Mouse (Mus musculus): ENCODE data around the gene Ubtd2.

Gene Ubtd2

GRCm38 (mm10) chr11:32521246-32521645 lies 66.1 kb downstream of the Ubtd2 start:
- DNase-seq = no peak

GRCm38 (mm10) chr11:32524122-32524920 lies 69.2 kb downstream of the Ubtd2 start:
- DNase-seq = no peak

- no peak for DNase-seq
Observed at GRCm38 (mm10) chr11:32527006-32527405, 71.8 kb downstream of the Ubtd2 start.

- no peak for DNase-seq
Observed at GRCm38 (mm10) chr11:32530151-32530550, 75.0 kb downstream of the Ubtd2 start.

GRCm38 (mm10) chr11:32531871-32532764 lies 76.9 kb downstream of the Ubtd2 start, which contains the start of gene Efcab9:
TSS of gene Efcab9 (minus strand) at chr11:32532081.
- DNase-seq = no peak

- DNase-seq = peak; percentile 95
Observed at GRCm38 (mm10) chr11:32532765-32533481, 77.8 kb downstream of the Ubtd2 start, which contains the start of gene Stk10. TSS of gene Stk10 (plus strand) at chr11:32533305.

GRCm38 (mm10) chr11:32533482-32534261 lies 78.5 kb downstream of the Ubtd2 start:
- peak; percentile 53 for DNase-seq

- DNase-seq = no peak
Observed at GRCm38 (mm10) chr11:32534453-32535075, 79.4 kb downstream of the Ubtd2 start.

- DNase-seq = no peak
Observed at GRCm38 (mm10) chr11:32535646-32536045, 80.5 kb downstream of the Ubtd2 start.

- no peak for DNase-seq
Observed at GRCm38 (mm10) chr11:32536954-32537353, 81.8 kb downstream of the Ubtd2 start.

- DNase-seq = peak; percentile 65
Observed at GRCm38 (mm10) chr11:32538435-32538834, 83.3 kb downstream of the Ubtd2 start.

- no peak for DNase-seq
Observed at GRCm38 (mm10) chr11:32538846-32539245, 83.7 kb downstream of the Ubtd2 start.

- DNase-seq = no peak
Observed at GRCm38 (mm10) chr11:32539717-32540116, 84.5 kb downstream of the Ubtd2 start.

GRCm38 (mm10) chr11:32540463-32540862 lies 85.3 kb downstream of the Ubtd2 start:
- no peak for DNase-seq

GRCm38 (mm10) chr11:32542181-32542580 lies 87.0 kb downstream of the Ubtd2 start:
- no peak for DNase-seq

GRCm38 (mm10) chr11:32542687-32543411 lies 87.7 kb downstream of the Ubtd2 start:
- no peak for DNase-seq

GRCm38 (mm10) chr11:32544041-32544440 lies 88.9 kb downstream of the Ubtd2 start:
- DNase-seq = peak; percentile 54

- DNase-seq = no peak
Observed at GRCm38 (mm10) chr11:32544497-32544896, 89.3 kb downstream of the Ubtd2 start.

- DNase-seq = no peak
Observed at GRCm38 (mm10) chr11:32545605-32546004, 90.4 kb downstream of the Ubtd2 start.

- DNase-seq = peak; percentile 38
Observed at GRCm38 (mm10) chr11:32546483-32546882, 91.3 kb downstream of the Ubtd2 start.

Data from kidney, postnatal 14 days (tissue).